Mouse (Mus musculus) neutrophil, adult 59 days (primary cell): ENCODE data around the gene Rnf217. TPM values are rescaled to one million over a fixed set of nuclear protein-coding genes. Genes with fewer than 3 reads are reported as not detected.

Source experiments
- total RNA-seq, 2 experiments: library from RNA; stranded (reverse); gene quantifications; 1 replicate in 1 of 2; 2 replicates in 1 of 2; pipeline ENCODE4 v1.2.4; 2023

The Rnf217 gene
- total RNA-seq, result 1 to 10 TPM; 1.7 to 2.6 TPM

DNA sequence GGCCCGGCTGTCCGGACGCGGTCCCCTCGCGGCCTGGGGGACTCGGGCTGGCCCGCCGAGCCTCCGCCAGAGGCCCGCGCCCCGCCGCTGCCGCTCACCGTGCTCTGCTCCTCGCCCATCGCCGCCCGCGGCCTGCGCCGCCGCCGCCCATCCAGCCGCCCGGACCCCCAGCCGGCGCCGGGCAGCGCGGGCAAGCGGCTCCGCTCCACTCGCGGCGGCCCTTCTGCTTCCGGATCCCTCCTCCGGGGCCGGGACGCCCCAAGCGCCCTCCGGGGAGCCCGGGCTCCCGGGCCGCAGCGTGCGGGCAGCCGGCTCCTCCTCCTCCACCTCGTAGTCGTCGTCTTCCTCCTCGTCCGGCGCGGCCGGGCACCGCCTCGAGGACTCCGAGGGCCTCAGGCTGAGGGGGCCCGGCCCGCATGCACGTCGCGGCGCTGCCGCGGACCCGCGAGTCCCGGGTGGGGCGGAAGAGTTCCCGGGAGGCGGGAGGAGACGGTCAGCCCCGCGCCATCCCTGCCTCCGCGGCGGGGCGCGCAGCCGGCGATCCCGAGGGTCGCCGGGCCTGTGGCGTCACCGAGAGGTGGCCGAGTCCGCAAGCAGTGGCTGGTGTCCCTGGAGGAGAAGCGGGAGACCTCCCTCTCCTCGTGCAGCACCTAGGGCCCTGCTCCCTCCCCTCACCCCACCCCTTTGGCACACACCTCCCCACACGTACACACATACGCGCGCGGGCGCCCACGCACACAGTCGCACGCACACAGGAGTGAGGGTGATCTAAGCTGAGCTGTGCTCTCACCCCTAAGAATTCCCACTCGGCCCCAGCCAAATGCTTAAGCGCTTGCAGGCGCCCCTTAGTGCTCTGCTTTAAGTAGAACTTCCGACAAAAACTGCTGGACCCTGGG, at the start of gene Rnf217:
TSS of gene Rnf217 (minus strand) at position 119 of the 896 bp plus-strand sequence.

DNA sequence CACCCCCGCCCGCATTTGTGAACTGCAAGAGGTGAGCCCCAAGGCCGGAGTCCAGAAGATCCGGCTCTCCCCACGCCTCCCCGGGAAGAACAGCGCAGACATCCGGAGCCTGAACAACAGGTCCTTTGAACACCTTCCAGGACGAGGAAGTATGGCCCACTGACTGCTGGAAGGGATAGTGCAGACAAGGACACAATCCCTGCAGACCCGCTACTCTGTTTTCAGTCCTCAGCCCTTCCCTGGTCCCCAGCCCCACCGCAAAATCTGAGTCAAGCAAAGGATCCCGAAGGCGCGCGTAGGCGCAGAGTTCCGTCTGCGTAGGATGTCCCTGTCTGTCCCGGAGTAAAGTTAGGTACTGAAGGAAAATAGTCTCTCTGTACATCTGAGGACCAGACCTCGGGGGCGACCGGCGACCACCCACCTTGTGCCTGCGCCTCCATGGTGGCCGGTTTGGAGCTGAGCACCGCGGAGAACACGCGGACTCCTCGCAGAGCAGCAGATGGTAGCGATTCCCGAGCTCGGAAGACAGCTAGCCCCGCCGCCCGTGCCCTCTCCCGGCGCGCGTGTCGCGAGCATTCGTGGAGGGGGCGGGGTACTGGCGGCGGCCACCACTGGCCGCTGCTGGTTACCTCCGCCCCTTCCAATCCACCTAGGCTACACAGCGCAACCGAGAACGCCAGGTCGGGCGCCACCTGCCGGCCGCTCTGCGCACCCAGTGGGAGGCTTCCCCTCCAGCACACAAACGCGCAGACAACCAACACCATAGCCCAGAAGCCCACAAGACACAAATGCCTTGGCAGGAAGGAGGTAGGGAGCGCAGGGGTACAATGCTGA, 163.5 kb downstream of the Rnf217 start, which contains the start of gene Tpd52l1:
TSS of gene Tpd52l1 (minus strand) at position 668 of the 834 bp plus-strand sequence.

Other genes with a start within 250 kb of the Rnf217 start
- gene Tpd52l1, start 163.2 kb downstream of the Rnf217 start, total RNA-seq, result not detected